ENCODE assay signal across 8 mouse cellular contexts in the genomic region with DNA sequence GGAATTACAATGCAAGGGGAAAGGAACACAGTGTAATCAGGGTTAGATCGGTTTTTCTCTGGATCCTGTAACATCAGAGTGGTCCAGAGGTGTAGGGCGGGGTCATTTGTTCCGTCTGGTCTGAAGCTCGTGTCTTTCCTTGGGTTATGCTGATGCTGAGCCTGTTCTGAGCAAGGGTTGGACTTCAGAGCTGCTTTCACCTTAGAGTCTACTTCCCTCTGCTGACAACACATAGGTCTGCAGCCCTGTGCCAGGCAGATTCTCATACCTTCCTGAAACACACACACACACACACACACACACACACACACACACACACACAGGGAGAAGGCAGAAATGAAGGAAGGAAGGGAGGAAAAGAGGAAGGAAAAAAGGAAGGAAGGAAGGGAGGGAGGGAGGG. TPM values are rescaled to one million over a fixed set of nuclear protein-coding genes. Genes with fewer than 3 reads are reported as not detected.
DNase-seq lines count a peak whose midpoint lies in the region; TF ChIP-seq lines count a peak whose summit lies in the region.
"Had no signal": no experiment of that assay in that cellular context is flagged by ENCODE, and none has a peak within 500 bp of the region (broad histone marks: within the 10 kb centered on the region; RNA-seq: fewer than 3 reads in every experiment).

No protein-coding gene starts in this region.

- peak; percentile 21; the same call in 1 of the 2 replicates for TF ChIP-seq CTCF in liver, adult 2 months (IDR thresholded peaks at IDR 0.05; ENCODE audit: low read depth, low read length)

- no peaks in the 10 kb centered on the region for H3K27me3 ChIP-seq in liver, adult 2 months (ENCODE audit: control insufficient read depth, insufficient read depth, low read length)
- H3K27me3 ChIP-seq: embryonic facial prominence, embryonic 12.5 days had no signal

- H3K9ac ChIP-seq in liver, adult 2 months (ENCODE audit: low read depth, low read length): no peak overlapping the region
- H3K9ac ChIP-seq: embryonic facial prominence, embryonic 12.5 days had no signal

- DNase-seq in liver, adult 2 months (ENCODE audit: extremely low read depth, low read depth, low spot score): peak; percentile 34
- DNase-seq in liver (no peak), MN1 (ENCODE audit: low spot score) (peak; percentile 57)
- DNase-seq in cerebellum, adult 8-10 months: peak; percentile 57
- DNase-seq in kidney, postnatal 14 days: peak; percentile 51
- peak; percentile 40 to 41 for DNase-seq in right cerebral cortex, adult 2 months (ENCODE audit: low spot score in 2 of 2)
- DNase-seq in urinary bladder, postnatal 36 days (ENCODE audit: low spot score in 2 of 2): no peak

- WGBS in liver, adult 2 months: 54% methylated on average over 4 of the region's 4 CpGs

- no peaks in the 10 kb centered on the region for H3K79me2 ChIP-seq in liver, adult 2 months (ENCODE audit: control insufficient read depth, insufficient read depth, low read length)

- no peak overlapping the region for H3K27ac ChIP-seq in liver, adult 2 months (replicated peaks; ENCODE audit: insufficient read depth, low read depth, low read length)
- H3K27ac ChIP-seq: embryonic facial prominence, embryonic 12.5 days had no signal

- no peak overlapping the region for H3K4me3 ChIP-seq in liver, adult 2 months (ENCODE audit: insufficient read depth, low read depth, low read length)
- H3K4me3 ChIP-seq: embryonic facial prominence, embryonic 12.5 days had no signal

- no peaks in the 10 kb centered on the region for H3K4me1 ChIP-seq in liver, adult 2 months (ENCODE audit: control insufficient read depth, insufficient read depth, low read length)
- H3K4me1 ChIP-seq: embryonic facial prominence, embryonic 12.5 days had no signal

- no peak for TF ChIP-seq POLR2A in liver, adult 2 months (IDR thresholded peaks at IDR 0.05; ENCODE audit: extremely low read depth, insufficient read depth, low read length)

- H3K36me3 ChIP-seq in liver, adult 2 months (ENCODE audit: control insufficient read depth, insufficient read depth, low read length): no peaks in the 10 kb centered on the region
- H3K36me3 ChIP-seq: embryonic facial prominence, embryonic 12.5 days had no signal

RNA-seq across cellular contexts. Expression of gene Rc3h1, which starts 43.2 kb away (rescaled TPM):
- total RNA-seq in liver, adult 2 months (2014; rRNA removed): 13.1 and 14.9 TPM in 2 replicates
- polyA plus RNA-seq in liver, adult 2 months (2012; rRNA removed): 5.9 and 7.7 TPM in 2 replicates

Comparison
In these comparisons a context has a peak if more than half of its experiments do, and no peak if none do; other contexts are left out.
1. DNase-seq: peak in liver, adult 2 months (single experiment), MN1 (single experiment), cerebellum, adult 8-10 months (single experiment), kidney, postnatal 14 days (single experiment) and right cerebral cortex, adult 2 months (2 of 2); none in liver (single experiment) and urinary bladder, postnatal 36 days (0 of 2).